Mouse (Mus musculus): ENCODE measurements around the gene Junb.

- TF ChIP-seq CTCF (IDR thresholded peaks at IDR 0.05; ENCODE audit: control insufficient read depth, insufficient read depth, insufficient read length) (no peak), MAX (IDR thresholded peaks at IDR 0.05) (no peak)
Observed at GRCm38 (mm10) chr8:84987903-84988302, 9.4 kb upstream of the Junb start.

All from C2C12 (cell line).